Mouse (Mus musculus): ENCODE measurements at regions not wholly inside any gene's neighbourhood (a gene's known extent, or its start where the extent isn't known, plus 50 kb on each side); places are given as distances from the start of the nearest gene placed in this dataset.

GRCm38 (mm10) chrX:17026161-17026829 is 114.7 kb upstream of the Ndp start:
- no peak for DNase-seq

GRCm38 (mm10) chrX:17017823-17018222 is 106.2 kb upstream of the Ndp start:
- DNase-seq: no peak

- DNase-seq: no peak
Measured at GRCm38 (mm10) chrX:17009188-17009587, 97.6 kb upstream of the Ndp start.

GRCm38 (mm10) chrX:16998578-16998977 is 87.0 kb upstream of the Ndp start:
- DNase-seq: peak; percentile 9
